Mouse (Mus musculus): Measurements from ENCODE around the gene Pex19. TPM values are rescaled to one million over a fixed set of nuclear protein-coding genes. Genes with fewer than 3 reads are reported as not detected.

The Pex19 gene
- 10 to 100 TPM; 76.0 to 82.5 TPM for total RNA-seq (2021)
- long read RNA-seq, experiment 1, transcript Pex19-201 (8 exons, 1,917 nt) = major isoform, 101 of 119 reads
- long read RNA-seq, experiment 1, partial matches to known transcripts = 7 of 119 reads
- long read RNA-seq, experiment 1, other reads (novel, unspliced or antisense) = 11 of 119 reads
- long read RNA-seq, experiment 2, transcript Pex19-201 (8 exons, 1,917 nt) = major isoform, 112 of 137 reads
- long read RNA-seq, experiment 2, partial matches to known transcripts = 15 of 137 reads
- long read RNA-seq, experiment 2, other reads (novel, unspliced or antisense) = 10 of 137 reads

DNA sequence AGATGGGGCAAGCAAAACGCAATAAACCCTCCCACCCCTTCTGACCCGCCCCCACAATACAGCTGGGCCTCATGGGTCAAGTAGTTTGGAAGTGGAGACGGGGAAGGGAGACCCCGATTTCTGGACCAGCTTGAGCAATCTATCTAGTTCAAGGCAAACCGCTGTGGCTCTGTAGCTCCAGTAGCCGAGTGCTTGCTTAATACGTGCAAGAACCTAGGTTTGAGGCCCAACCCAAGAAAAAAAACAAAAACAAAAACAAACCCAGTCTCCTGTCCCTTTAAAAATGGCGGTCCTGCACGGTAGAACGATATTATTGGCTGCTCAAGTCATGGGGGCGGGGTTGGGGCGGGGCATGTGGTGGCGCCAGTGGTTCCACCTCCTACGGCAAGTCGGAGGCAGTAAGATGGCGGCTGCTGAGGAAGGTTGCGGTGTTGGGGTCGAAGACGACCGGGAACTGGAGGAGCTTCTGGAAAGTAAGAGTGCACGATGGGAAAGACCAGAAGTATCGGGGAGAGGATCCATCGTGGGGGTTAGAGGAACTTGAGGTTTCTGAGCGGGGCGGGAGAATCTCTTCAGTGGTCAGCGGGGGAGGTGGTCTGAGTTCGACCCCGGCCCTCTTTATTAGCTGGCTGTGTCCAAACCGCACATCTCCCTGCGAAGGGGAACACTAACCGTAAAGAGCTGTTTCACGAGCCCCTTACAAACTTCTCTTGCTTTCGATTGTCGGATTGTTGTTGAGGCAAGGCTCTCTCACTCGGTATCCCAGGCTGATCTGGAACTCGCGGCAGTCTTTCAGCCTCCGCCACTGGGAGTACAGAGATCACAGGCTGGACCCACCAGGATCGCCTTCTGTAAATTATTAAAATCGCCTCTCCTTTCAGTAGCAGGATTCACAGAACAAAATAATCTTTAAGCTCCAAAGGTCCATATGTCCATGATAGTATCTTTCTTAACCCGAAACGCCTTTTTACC, at the start of gene Pex19:
TSS of gene Pex19 (plus strand) at position 380 of the 972 bp plus-strand sequence.
- DNase-seq = peak; percentile 81

- no peak for DNase-seq
These were observed 48.6 kb upstream of the Pex19 start for GRCm38 (mm10) chr1:172077981-172078380.

- DNase-seq = peak; percentile 93
These were observed 44.3 kb upstream of the Pex19 start, which contains the start of the genes Copa and Ncstn for GRCm38 (mm10) chr1:172082101-172082898. Gene Copa, plus strand, starts transcription at chr1:172082529. Gene Ncstn, minus strand, starts transcription at chr1:172082795.

- DNase-seq = no peak
These were observed 43.6 kb upstream of the Pex19 start for GRCm38 (mm10) chr1:172082899-172083445.

- DNase-seq = no peak
These were observed 33.0 kb upstream of the Pex19 start for GRCm38 (mm10) chr1:172093522-172093921.

GRCm38 (mm10) chr1:172094295-172094694, 32.3 kb upstream of the Pex19 start:
- no peak for DNase-seq

DNA sequence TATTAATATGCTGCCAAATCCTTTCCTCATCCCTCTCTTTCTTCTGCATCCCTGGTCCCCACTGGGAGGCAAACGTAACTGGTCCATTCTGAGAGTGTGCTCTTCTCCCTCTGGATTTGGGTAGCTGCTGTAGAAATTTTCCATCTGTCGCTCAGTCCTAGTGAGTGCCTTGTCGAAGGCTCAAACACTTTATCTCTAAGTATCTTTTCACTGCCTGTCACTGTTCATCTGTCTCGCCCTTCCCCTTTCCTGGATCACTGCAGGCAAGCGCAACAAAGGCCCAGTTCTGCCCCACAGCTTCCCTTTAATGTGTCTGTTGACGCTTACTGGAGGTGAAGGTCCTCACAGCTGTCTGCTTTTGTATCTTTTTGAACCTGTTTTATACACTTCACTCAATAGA, 31.4 kb upstream of the Pex19 start:
- DNase-seq = no peak

DNA sequence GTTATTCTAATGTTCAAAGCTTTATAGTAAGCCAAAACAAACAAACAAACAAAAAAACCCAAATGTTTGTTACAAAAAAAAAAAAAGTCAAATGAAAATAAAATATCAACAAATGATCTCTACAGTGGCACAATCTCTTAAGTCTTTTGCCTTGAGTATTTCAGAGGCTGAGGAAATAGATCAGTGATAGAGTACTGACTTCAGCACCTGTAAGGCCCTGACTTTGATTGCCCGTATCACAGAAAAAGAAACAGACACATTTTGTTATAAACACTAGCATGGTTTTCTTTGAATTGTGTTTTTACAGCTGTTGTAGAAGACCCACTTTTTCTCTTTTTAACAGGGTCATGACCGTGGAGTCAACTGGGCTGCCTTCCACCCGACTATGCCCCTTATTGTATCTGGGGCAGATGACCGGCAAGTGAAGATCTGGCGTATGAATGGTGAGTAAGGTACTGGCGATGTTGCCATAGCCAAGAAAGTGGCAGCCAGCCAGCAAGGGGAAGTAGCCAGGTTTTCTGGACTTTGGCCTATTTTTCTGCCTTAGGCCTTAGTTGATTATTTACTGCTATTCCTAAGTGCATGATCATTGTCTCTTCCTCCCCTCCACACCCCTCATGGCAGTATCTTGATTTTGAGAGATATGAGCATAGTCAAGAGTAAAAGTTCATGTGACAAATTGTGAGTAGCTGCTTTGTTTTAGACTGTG, 27.1 kb upstream of the Pex19 start:
- DNase-seq = no peak

DNA sequence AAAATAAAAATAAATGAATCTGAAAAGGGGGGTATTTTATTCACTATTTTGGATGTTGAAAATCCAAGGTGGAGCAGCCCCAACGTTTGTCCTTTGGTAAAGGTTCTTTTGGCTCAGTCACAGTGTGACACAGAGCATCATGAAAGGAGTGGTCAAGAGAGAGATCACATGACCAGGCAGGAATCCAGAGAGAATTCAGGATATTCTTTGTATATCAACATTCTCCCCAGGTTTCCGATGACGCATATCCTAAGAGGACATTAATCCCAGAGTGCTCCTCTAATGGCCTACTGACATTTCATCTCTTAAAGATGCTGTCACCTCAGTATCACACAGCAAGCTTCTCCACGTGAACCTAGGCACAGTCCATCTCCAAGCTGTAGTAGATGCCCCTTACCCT, 22.9 kb upstream of the Pex19 start:
- DNase-seq = no peak

- DNase-seq = no peak
These were observed 21.5 kb upstream of the Pex19 start for GRCm38 (mm10) chr1:172105101-172105500.

DNA sequence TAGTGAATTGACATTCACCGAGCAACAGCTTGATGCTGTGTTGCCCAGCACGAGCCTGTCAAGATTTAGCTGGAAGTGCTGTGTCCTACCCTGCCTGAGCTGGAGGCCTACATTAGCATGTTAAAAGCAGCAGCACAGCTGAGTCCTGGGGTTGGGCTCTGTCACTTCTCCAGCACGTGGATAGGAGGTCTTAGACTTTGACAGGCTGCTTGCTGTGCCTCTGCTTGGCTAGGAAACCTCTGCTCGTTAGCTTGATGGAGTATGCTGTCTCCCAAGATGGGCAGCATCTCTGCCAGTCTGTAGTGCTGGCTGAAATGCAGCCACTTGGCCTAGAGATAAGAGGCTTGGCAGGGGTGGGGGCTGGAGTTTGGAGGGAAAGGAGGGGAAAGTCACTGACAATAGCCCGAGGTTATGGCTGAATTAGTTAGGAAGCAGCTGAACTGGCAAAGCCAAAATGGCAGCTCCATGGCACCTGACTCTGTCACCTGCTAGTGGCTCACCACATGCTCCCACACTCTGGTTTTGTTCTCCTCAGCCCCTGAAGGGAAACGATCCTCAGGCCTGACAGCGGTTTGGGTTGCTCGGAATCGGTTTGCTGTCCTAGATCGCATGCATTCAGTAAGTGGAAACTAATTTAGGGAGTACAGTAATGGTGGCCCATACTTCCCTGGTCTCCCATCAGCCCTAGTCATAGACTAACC, 18.6 kb upstream of the Pex19 start:
- no peak for DNase-seq

GRCm38 (mm10) chr1:172116948-172117347, 9.6 kb upstream of the Pex19 start:
- DNase-seq = no peak

DNA sequence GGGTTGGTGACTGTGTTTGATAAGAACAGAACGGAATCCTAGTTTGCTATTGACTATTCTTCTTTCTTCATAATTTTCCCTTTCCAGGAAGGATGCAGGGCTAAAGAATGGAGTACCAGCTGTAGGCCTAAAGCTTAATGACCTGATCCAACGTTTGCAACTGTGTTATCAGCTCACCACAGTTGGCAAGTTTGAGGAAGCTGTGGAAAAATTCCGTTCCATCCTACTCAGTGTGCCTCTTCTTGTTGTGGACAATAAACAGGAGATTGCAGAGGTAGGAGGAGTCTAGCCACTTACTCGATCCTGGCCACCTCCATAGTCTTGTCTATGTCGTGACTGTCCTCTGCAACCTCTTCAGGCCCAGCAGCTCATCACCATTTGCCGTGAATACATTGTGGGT, 7.5 kb upstream of the Pex19 start:
- no peak for DNase-seq

- DNase-seq = no peak
These were observed 6.8 kb upstream of the Pex19 start for GRCm38 (mm10) chr1:172119720-172120119.

DNA sequence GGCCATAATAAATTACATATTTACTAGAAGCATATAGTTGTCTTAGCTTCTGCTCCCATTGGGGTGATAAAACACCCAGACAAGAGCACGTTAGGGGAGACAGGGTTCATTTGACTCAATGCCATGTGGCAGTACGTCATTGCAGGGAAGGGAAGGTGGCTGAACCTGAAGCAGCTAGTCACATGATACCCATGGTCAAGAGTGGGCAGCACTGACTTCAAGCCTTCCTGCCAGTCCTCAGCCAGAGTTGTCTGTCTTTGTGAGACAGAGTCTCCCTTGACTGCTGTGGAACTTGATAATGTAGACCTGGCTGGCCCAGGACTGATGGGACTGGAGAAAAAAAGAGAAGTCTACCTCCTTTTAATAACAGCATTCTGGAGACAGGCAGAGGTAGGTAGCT, 3.9 kb upstream of the Pex19 start:
- DNase-seq = no peak

- DNase-seq = no peak
These were observed 2.0 kb upstream of the Pex19 start for GRCm38 (mm10) chr1:172124572-172124971.

DNA sequence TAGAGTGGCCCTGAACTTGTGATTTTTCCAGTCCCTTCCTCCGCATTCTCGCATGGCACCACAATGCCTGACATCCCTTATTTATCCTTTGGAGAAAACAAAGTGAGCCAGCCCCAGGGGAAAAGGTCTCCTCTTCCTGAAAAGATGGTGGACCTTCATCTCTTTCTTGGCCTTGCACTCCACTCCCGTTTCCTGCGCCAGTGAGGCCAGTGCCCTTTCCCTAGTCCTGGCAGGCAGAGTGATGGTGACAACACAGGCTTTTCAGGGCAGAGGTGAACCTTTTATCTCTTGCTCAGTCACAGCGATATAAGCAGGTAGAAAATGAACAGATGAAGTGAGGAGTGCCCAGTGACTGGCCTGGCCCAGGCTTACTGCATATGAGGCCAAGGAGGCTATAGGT, 932 bp downstream of the Pex19 start:
- no peak for DNase-seq

DNA sequence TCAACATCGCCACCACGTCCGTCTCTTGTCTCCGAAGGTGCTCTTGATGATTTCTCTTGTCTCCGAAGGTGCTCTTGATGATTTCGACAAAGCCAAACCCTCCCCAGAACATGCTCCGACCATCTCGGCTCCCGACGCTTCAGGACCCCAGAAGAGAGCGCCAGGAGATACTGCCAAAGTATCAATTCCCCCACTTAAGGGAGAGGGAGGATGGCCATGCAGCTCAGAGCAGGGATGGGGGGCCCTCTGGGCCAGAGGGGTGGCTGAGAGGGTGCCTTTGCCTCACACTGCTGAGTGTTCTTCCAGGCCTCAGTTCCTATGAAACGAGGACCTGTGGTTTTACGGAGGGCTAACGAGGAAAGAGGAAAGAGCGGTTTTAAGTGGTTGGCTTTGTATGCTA, 2.0 kb downstream of the Pex19 start:
- no peak for DNase-seq

GRCm38 (mm10) chr1:172129108-172129507, 2.6 kb downstream of the Pex19 start:
- no peak for DNase-seq

- DNase-seq = no peak
These were observed 3.2 kb downstream of the Pex19 start for GRCm38 (mm10) chr1:172129780-172130179.

- DNase-seq = no peak
These were observed 5.8 kb downstream of the Pex19 start for GRCm38 (mm10) chr1:172132319-172132718.

Measured in gastrocnemius, postnatal 25 days (tissue).